ENCODE assay signal across 16 mouse cellular contexts in genomic region chr16:45685295-45685694, GRCm38 (mm10). TPM values are rescaled to one million over a fixed set of nuclear protein-coding genes. Genes with fewer than 3 reads are reported as not detected.
A peak's percentile ranks its signal among the peaks of the same experiment; 100 is the strongest.
DNase-seq lines count a peak whose midpoint lies in the region; ATAC-seq lines count a peak whose summit lies in the region.
"Had no signal": no experiment of that assay in that cellular context is flagged by ENCODE, and none has a peak within 500 bp of the region (broad histone marks: within the 10 kb centered on the region; RNA-seq: fewer than 3 reads in every experiment).

No protein-coding gene starts in this region.

- H3K4me2 ChIP-seq in hindbrain, embryonic 11.5 days (replicated peaks; ENCODE audit: low read depth, low read length), result no peak overlapping the region
- no peak overlapping the region for H3K4me2 ChIP-seq in hindbrain, embryonic 12.5 days (replicated peaks)
- no peak overlapping the region for H3K4me2 ChIP-seq in midbrain, embryonic 12.5 days (replicated peaks)
- no peak overlapping the region for H3K4me2 ChIP-seq in midbrain, embryonic 16.5 days (ENCODE audit: low read length)
- H3K4me2 ChIP-seq: heart, embryonic 13.5 days; limb, embryonic 15.5 days; liver, embryonic 15.5 days had no signal

- H3K9ac ChIP-seq in hindbrain, embryonic 11.5 days (ENCODE audit: low read depth, low read length), result no peak overlapping the region
- no peak overlapping the region for H3K9ac ChIP-seq in hindbrain, embryonic 12.5 days
- H3K9ac ChIP-seq in midbrain, embryonic 12.5 days (replicated peaks), result no peak overlapping the region
- H3K9ac ChIP-seq in midbrain, embryonic 16.5 days (ENCODE audit: low read depth, low read length), result no peak overlapping the region
- H3K9ac ChIP-seq: heart, embryonic 13.5 days; limb, embryonic 15.5 days; liver, embryonic 15.5 days had no signal

- WGBS in hindbrain, embryonic 11.5 days, result 74% methylated on average over 3 of the region's 3 CpGs
- WGBS in hindbrain, embryonic 12.5 days, result 67% methylated on average over 3 of the region's 3 CpGs
- 66% methylated on average over 3 of the region's 3 CpGs for WGBS in midbrain, embryonic 12.5 days
- 64% methylated on average over 3 of the region's 3 CpGs for WGBS in midbrain, embryonic 16.5 days

- no peaks in the 10 kb centered on the region for H3K27me3 ChIP-seq in hindbrain, embryonic 11.5 days (ENCODE audit: control insufficient read depth, insufficient read depth, low read length)
- H3K27me3 ChIP-seq in hindbrain, embryonic 12.5 days, result no peaks in the 10 kb centered on the region
- H3K27me3 ChIP-seq in midbrain, embryonic 12.5 days, result no peaks in the 10 kb centered on the region
- H3K27me3 ChIP-seq in midbrain, embryonic 16.5 days (ENCODE audit: control insufficient read depth, insufficient read depth, low read depth, low read length), result no peaks in the 10 kb centered on the region
- H3K27me3 ChIP-seq: heart, embryonic 13.5 days; limb, embryonic 15.5 days; liver, embryonic 15.5 days; Patski had no signal

- H3K4me3 ChIP-seq in hindbrain, embryonic 11.5 days (ENCODE audit: low read depth, low read length), result no peak overlapping the region
- H3K4me3 ChIP-seq in hindbrain, embryonic 12.5 days, result no peak overlapping the region
- H3K4me3 ChIP-seq in midbrain, embryonic 12.5 days, result no peak overlapping the region
- H3K4me3 ChIP-seq in midbrain, embryonic 16.5 days (ENCODE audit: low read depth, low read length), result no peak overlapping the region
- H3K4me3 ChIP-seq: heart, embryonic 13.5 days; limb, embryonic 15.5 days; liver, embryonic 15.5 days had no signal

- peaks cover 2% of the 10 kb centered on the region; the same call in 1 of the 2 replicates for H3K4me1 ChIP-seq in hindbrain, embryonic 11.5 days (replicated peaks; ENCODE audit: control insufficient read depth, insufficient read depth, low read length)
- H3K4me1 ChIP-seq in hindbrain, embryonic 12.5 days, result peaks cover 4% of the 10 kb centered on the region
- peaks cover 4% of the 10 kb centered on the region for H3K4me1 ChIP-seq in midbrain, embryonic 12.5 days
- peaks cover 3% of the 10 kb centered on the region for H3K4me1 ChIP-seq in midbrain, embryonic 16.5 days (ENCODE audit: control insufficient read depth, insufficient read depth, low read length)
- H3K4me1 ChIP-seq: heart, embryonic 13.5 days; limb, embryonic 15.5 days; liver, embryonic 15.5 days had no signal

- DNase-seq in cerebellum, postnatal 10 days, result peak; percentile 23 to 28
- DNase-seq in cerebellum, postnatal 4 days (ENCODE audit: low spot score in 2 of 2), result no peak
- DNase-seq in hindbrain, embryonic 11.5 days (ENCODE audit: low spot score), result no peak
- peak; percentile 20 to 85 for DNase-seq in left cerebral cortex, postnatal 25 days (ENCODE audit: low spot score in 2 of 2)

- ATAC-seq in hindbrain, embryonic 11.5 days (ENCODE audit: low FRiP score), result peak; percentile 12; the same call in 1 of the 2 replicates
- no peak for ATAC-seq in hindbrain, embryonic 12.5 days (ENCODE audit: low FRiP score)
- ATAC-seq in midbrain, embryonic 12.5 days (ENCODE audit: low FRiP score, low read depth), result peak; percentile 27
- no peak for ATAC-seq in midbrain, embryonic 16.5 days
- no peak for ATAC-seq in monocyte, adult 5-6 weeks (replicated peaks; ENCODE audit: insufficient number of reproducible peaks, low FRiP score, low TSS enrichment, poor library complexity, severe bottlenecking)

- no peaks in the 10 kb centered on the region for H3K36me3 ChIP-seq in hindbrain, embryonic 11.5 days (ENCODE audit: control insufficient read depth, insufficient read depth, low read length)
- H3K36me3 ChIP-seq in hindbrain, embryonic 12.5 days, result no peaks in the 10 kb centered on the region
- H3K36me3 ChIP-seq in midbrain, embryonic 12.5 days, result no peaks in the 10 kb centered on the region
- H3K36me3 ChIP-seq in midbrain, embryonic 16.5 days (ENCODE audit: control insufficient read depth, insufficient read depth, low read length), result no peaks in the 10 kb centered on the region
- H3K36me3 ChIP-seq: heart, embryonic 13.5 days; limb, embryonic 15.5 days; liver, embryonic 15.5 days had no signal

- intact Hi-C loops in left cerebral cortex, postnatal 25 days (cut with DNase I), result loop anchor here (2.0 to 10.0 kb wide), 2 partner anchors 130 to 282 kb away; no protein-coding TSS in a partner anchor

- no peaks in the 10 kb centered on the region for H3K9me3 ChIP-seq in hindbrain, embryonic 11.5 days (ENCODE audit: control insufficient read depth, low read length)
- no peaks in the 10 kb centered on the region for H3K9me3 ChIP-seq in hindbrain, embryonic 12.5 days (replicated peaks)
- no peaks in the 10 kb centered on the region for H3K9me3 ChIP-seq in midbrain, embryonic 12.5 days
- no peaks in the 10 kb centered on the region for H3K9me3 ChIP-seq in midbrain, embryonic 16.5 days (replicated peaks; ENCODE audit: control insufficient read depth, low read length, poor library complexity, severe bottlenecking)
- H3K9me3 ChIP-seq: heart, embryonic 13.5 days; limb, embryonic 15.5 days; liver, embryonic 15.5 days had no signal

- H3K27ac ChIP-seq in hindbrain, embryonic 11.5 days (ENCODE audit: low read depth, low read length), result no peak overlapping the region
- no peak overlapping the region for H3K27ac ChIP-seq in hindbrain, embryonic 12.5 days
- H3K27ac ChIP-seq in midbrain, embryonic 12.5 days (replicated peaks), result no peak overlapping the region
- no peak overlapping the region for H3K27ac ChIP-seq in midbrain, embryonic 16.5 days (ENCODE audit: low read length)
- H3K27ac ChIP-seq: heart, embryonic 13.5 days; limb, embryonic 15.5 days; liver, embryonic 15.5 days had no signal

RNA-seq across cellular contexts. Expression of gene Tmprss7, which starts 8.2 kb away (rescaled TPM):
- polyA plus RNA-seq in hindbrain, embryonic 11.5 days (2014; fragmentation: Nextera tagmentation; extraction: Ambion mirVana), result 0.43 and 0.99 TPM in 2 replicates
- polyA plus RNA-seq in hindbrain, embryonic 12.5 days (2016; fragmentation: Nextera tagmentation; extraction: Ambion mirVana), result 0.23 and 0.31 TPM in 2 replicates
- 0.52 and 0.85 TPM in 2 replicates for polyA plus RNA-seq in midbrain, embryonic 12.5 days (2016; fragmentation: Nextera tagmentation; extraction: Ambion mirVana)
- 0.75 and 0.93 TPM in 2 replicates for polyA plus RNA-seq in midbrain, embryonic 16.5 days (2015; fragmentation: Nextera tagmentation; extraction: Ambion mirVana)
- 1 to 10 TPM; 2.8 to 4.4 TPM for total RNA-seq in left cerebral cortex, postnatal 25 days (2021)
- total RNA-seq in monocyte, adult 5-6 weeks (2017), result not detected in 3 replicates
- total RNA-seq: gastrocnemius, postnatal 14 days; heart, adult 18-20 months; heart, postnatal 25 days had no signal
- polyA plus RNA-seq: CD4-positive, CD25-positive, alpha-beta regulatory T cell, adult 4 months; Patski had no signal

RNA-seq across cellular contexts. Expression of gene BC016579, which starts 31.4 kb away (rescaled TPM):
- polyA plus RNA-seq in hindbrain, embryonic 11.5 days (2014; fragmentation: Nextera tagmentation; extraction: Ambion mirVana), result 0.15 and 0.28 TPM in 2 replicates
- 0.27 TPM in 1 of 2 replicates, not detected in the other for polyA plus RNA-seq in hindbrain, embryonic 12.5 days (2016; fragmentation: Nextera tagmentation; extraction: Ambion mirVana)
- 0.08 and 0.10 TPM in 2 replicates for polyA plus RNA-seq in midbrain, embryonic 12.5 days (2016; fragmentation: Nextera tagmentation; extraction: Ambion mirVana)
- polyA plus RNA-seq in midbrain, embryonic 16.5 days (2015; fragmentation: Nextera tagmentation; extraction: Ambion mirVana), result not detected in 2 replicates
- total RNA-seq in left cerebral cortex, postnatal 25 days (2021), result under 1 TPM in 1 of 2 experiments, not detected in 1; 0.16 TPM
- total RNA-seq in monocyte, adult 5-6 weeks (2017), result not detected in 3 replicates
- total RNA-seq: gastrocnemius, postnatal 14 days; heart, adult 18-20 months; heart, postnatal 25 days had no signal
- polyA plus RNA-seq: heart, embryonic 13.5 days; Patski had no signal

RNA-seq across cellular contexts. Expression of gene Tagln3, which starts 39.1 kb away (rescaled TPM):
- 410 and 447 TPM in 2 replicates for polyA plus RNA-seq in hindbrain, embryonic 11.5 days (2014; fragmentation: Nextera tagmentation; extraction: Ambion mirVana)
- 410 and 414 TPM in 2 replicates for polyA plus RNA-seq in hindbrain, embryonic 12.5 days (2016; fragmentation: Nextera tagmentation; extraction: Ambion mirVana)
- 383 and 400 TPM in 2 replicates for polyA plus RNA-seq in midbrain, embryonic 12.5 days (2016; fragmentation: Nextera tagmentation; extraction: Ambion mirVana)
- polyA plus RNA-seq in midbrain, embryonic 16.5 days (2015; fragmentation: Nextera tagmentation; extraction: Ambion mirVana), result 337 and 369 TPM in 2 replicates
- 100 to 1,000 TPM; 309 to 348 TPM for total RNA-seq in left cerebral cortex, postnatal 25 days (2021)
- total RNA-seq in monocyte, adult 5-6 weeks (2017), result not detected in 3 replicates
- polyA plus RNA-seq: CD4-positive, CD25-positive, alpha-beta regulatory T cell, adult 4 months had no signal

RNA-seq across cellular contexts. Expression of gene Abhd10, which starts 57.5 kb away (rescaled TPM):
- 44.5 and 46.2 TPM in 2 replicates for polyA plus RNA-seq in hindbrain, embryonic 11.5 days (2014; fragmentation: Nextera tagmentation; extraction: Ambion mirVana)
- 41.8 and 42.8 TPM in 2 replicates for polyA plus RNA-seq in hindbrain, embryonic 12.5 days (2016; fragmentation: Nextera tagmentation; extraction: Ambion mirVana)
- 48.9 and 49.5 TPM in 2 replicates for polyA plus RNA-seq in midbrain, embryonic 12.5 days (2016; fragmentation: Nextera tagmentation; extraction: Ambion mirVana)
- 42.3 and 42.6 TPM in 2 replicates for polyA plus RNA-seq in midbrain, embryonic 16.5 days (2015; fragmentation: Nextera tagmentation; extraction: Ambion mirVana)
- 10 to 100 TPM; 23.0 to 25.4 TPM for total RNA-seq in left cerebral cortex, postnatal 25 days (2021)
- total RNA-seq in monocyte, adult 5-6 weeks (2017), result 19.0 to 34.7 TPM (median 24.2 TPM) in 3 replicates

Comparison
In these comparisons a context has a peak if more than half of its experiments do, and no peak if none do; other contexts are left out.
1. DNase-seq: peak in cerebellum, postnatal 10 days (2 of 2) and left cerebral cortex, postnatal 25 days (2 of 2); none in cerebellum, postnatal 4 days (0 of 2) and hindbrain, embryonic 11.5 days (single experiment).
2. ATAC-seq: peak in hindbrain, embryonic 11.5 days (single experiment) and midbrain, embryonic 12.5 days (single experiment); none in hindbrain, embryonic 12.5 days (single experiment), midbrain, embryonic 16.5 days (single experiment) and monocyte, adult 5-6 weeks (single experiment).